Mouse (Mus musculus) cerebellum, postnatal 36 days (tissue): ENCODE results near the gene Stt3b.
A peak's percentile ranks its signal among the peaks of the same experiment; 100 is the strongest.

ENCODE experiments used
- DNase-seq, 2 experiments: peaks; one replicate each; pipeline ENCODE4 v3.0.0; 2021 to 2022; ENCODE audit warnings: mixed read lengths in 2 of 2

Stt3b gene

GRCm38 (mm10) chr9:115310346-115311222, at the start of gene Stt3b:
Stt3b (minus strand) TSS chr9:115310421.
- DNase-seq: peak; percentile 99 to 100

DNA sequence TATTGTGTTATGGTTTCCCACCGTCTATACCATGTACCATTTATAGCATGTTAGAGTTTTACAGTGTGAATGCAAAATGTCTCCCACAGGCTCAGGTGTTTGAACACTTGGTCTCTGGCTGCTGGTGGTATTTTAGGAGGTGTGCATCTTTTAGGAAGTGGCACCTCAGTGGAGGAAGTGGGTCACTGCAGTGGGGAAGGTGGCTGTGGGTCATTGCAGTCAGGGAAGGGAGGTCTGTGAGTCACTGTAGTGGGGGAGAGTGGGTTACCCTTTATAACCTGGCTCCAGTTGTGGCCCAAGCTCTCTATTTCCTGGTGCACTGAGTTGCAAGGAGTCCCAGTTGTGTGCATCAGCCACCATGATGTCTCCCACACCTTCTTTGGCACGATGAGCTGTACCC, 48.2 kb upstream of the Stt3b start:
- no peak for DNase-seq

DNA sequence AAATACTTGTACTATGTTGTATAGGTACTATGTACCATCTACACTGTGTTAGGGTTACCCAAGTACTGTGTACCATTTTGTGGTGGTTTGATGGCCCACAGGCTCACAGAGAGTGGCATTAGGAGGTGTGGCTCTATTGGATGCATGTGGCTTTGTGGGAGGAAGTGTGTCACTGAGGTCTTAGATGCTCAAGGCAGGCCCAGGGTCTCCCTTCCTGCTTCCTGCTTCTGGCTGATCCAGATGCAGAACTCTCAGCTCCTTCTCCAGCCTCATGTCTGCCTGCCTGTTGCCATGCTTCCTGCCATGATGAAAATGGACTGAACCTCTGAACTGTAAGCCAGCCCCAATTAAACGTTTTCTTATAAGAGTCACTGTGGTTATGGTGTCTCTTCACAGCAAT, 47.8 kb upstream of the Stt3b start:
- no peak for DNase-seq

- no peak for DNase-seq
Observed at GRCm38 (mm10) chr9:115356731-115357458, 46.7 kb upstream of the Stt3b start.

- DNase-seq: no peak
Observed at GRCm38 (mm10) chr9:115355972-115356371, 45.8 kb upstream of the Stt3b start.

DNA sequence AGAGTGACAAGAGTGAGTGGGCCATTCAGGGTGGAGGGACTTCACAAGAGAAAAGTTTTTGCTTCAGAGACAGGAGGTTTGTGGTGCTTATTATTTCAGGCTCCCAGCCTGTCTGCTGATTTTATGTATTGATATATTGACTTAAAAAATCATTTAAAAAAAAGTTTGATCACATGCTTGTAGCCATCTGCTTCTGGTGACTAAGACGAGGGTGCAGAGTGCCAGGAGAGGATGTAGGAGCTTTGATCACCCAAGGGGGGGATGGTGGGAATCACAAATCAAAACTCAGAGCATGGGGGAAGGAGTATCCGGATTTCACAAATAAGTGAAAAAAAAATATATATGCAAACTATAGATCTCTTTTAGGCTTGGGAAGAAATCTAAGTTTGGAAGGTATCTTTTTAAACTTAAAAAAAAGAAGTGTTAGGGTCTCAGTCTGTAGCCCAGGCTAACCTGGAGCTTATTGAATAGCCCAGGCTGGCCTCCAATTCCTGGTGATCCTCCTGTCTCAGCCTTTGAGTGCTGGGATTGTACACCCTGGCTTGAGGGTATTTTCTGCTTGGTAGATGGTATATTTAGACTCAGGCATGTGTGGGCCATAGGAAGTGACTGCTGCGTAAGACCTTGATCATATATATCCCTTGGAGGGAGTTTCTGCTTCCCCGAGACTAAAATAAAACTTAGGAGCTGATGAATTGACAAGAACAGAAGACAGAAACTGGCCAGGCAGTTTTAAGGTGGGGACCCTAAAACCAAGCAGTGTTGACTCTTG, 39.7 kb upstream of the Stt3b start:
- no peak for DNase-seq

- DNase-seq: no peak
Observed at GRCm38 (mm10) chr9:115349106-115349505, 38.9 kb upstream of the Stt3b start.

DNA sequence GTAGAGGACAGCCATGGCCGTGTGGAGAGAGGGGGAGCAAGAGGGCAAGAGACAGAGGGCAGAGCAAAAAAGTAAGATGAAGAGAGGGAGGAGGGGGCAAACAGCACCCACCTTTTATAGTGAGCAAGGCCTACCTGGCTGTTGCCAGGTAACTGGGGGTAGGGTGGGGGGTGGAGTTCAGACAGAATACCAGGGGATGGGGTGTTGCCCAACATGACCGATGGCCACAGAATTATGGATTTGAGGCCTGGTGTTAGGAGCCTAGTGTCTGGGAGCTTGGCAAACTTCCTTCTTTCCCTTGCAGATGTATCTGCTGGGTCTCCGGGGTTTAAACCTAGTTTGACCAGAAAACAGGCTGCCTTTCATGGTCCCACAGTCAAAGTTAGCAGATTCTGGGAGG, 34.7 kb upstream of the Stt3b start:
- DNase-seq: no peak

DNA sequence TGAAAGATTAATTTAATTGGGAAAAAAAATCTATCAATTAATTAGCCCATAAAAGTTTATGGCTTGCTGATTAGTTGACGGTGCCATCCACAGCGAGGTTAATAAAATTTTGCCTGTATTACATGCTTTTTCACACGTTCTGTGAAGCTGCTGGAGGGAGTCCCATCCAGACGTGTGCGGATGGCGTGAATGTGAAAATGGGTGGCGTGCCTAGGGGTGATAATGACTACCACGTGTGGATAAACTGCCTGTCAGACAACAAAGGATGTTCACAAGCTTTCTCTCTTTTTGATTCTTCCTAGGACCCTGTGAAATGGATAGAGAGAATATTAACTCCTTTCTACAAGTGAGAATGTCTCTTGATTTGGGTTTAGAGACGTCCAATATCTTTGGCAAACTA, 31.4 kb upstream of the Stt3b start:
- no peak for DNase-seq

GRCm38 (mm10) chr9:115340212-115340815, 30.1 kb upstream of the Stt3b start:
- no peak for DNase-seq

DNA sequence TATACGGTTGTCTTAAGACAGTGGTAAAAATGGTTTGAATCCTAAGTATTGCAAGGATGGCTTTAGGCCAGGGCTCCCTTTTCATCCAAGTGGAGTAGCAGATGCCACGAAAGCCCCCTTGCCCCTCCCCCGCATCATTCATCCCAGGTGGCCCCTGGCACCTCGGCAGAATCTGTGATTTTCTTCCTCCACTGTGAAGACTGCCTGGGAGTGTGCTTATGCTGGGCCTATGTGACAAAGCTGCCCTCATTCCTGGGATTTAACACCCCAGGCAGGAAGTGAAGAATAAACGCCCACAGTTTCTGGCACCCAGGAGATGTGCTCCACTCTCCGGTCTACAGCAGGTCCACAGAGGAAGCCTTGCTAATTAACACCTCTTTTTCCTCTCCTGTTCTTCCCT, 28.6 kb upstream of the Stt3b start:
- DNase-seq: peak; percentile 22 to 25

DNA sequence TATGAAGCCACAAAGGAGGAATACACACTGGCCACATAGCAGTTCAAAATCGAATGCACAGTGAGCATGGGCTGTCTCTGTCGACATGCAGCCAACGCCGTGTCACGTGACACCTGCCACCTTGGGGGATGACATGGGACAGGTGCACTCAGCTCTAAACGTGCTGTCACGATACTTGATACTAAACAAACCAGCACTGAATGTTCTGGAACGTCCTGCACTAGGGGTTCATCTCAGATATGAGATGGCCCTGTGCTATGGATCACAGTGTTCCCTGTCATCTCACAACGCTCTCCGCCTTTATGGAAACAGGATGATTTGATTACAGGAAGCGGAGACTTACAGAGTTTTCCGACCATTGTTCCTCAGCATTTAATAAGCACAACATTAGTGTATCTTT, 22.8 kb upstream of the Stt3b start:
- DNase-seq: no peak

DNA sequence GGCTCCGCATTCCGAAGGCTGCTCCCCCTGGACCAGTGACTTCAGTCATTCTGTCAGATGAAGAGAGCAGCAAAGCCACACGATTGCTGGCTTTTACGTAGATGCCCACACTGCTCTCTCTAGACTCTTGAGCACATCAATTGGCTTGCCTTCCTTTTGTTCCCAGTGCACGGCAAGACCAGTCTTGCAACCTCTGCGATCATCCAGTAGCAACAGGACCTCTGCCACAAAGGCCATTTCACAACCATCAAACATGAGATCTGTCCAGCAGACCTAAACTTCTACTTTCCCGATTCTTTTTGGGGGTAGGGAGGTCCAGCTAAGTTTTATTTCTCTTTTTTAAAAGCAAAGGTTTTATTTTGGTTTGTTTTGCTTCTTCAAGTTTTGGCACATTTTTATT, 22.1 kb upstream of the Stt3b start:
- DNase-seq: no peak

- DNase-seq: no peak
Observed at GRCm38 (mm10) chr9:115330861-115331476, 20.7 kb upstream of the Stt3b start.

DNA sequence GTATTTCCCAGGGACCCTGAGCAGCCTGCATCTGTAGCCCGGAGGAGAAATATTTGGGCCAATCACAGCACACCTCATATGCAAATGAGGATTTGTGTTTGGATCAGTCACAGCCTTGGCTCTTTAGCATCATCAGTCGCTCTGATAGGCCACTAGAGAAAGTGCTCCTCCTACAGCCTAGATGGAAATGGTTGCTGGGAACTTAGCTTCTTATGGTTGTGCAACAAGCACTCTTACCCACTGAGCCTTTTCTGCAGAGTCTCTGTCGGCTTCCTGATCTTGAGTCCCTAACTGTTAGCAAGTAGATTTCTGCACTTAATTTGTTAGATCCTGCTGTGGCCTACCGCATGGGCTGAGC, 16.3 kb upstream of the Stt3b start:
- no peak for DNase-seq

- DNase-seq: no peak
Observed at GRCm38 (mm10) chr9:115325831-115326532, 15.8 kb upstream of the Stt3b start.

DNA sequence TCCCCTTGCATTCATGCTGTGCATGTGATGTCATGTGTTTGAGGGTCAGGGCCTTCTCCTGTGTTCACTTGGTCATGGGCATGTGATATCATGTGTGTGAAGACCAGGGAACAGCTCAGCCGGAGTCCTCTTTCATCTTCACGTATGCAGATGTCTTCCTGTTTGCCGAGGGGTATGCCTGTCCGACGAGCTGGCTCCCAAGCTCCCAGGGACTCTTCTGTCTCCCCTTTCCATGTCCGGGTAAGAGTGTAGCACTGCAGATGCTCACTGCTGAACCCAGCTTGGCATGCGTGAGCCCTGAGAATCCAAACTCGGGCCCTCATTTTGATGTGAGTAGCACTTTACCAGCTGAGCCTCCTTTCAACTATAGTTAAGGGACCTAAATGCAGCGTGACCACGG, 13.4 kb upstream of the Stt3b start:
- DNase-seq: no peak

DNA sequence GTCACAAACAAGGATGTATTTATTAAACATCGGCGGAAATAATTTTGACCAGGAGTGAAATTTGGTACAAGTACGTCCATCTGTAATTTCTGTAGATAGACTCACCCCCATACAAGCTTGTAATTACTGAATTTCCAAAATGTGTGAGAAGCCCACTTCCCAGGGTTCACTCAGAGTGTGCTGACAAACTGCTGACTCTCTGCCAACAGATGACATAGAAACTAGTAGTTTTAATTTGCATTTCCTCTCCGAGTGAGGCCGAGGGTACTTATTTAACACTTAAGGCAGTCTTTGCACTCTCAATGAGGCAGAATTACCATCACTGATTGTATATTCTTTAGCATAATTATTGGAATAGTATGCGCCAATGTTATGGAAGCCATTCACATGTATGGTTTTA, 12.2 kb upstream of the Stt3b start:
- no peak for DNase-seq

GRCm38 (mm10) chr9:115321052-115321451, 10.8 kb upstream of the Stt3b start:
- no peak for DNase-seq

GRCm38 (mm10) chr9:115320156-115320555, 9.9 kb upstream of the Stt3b start:
- no peak for DNase-seq

DNA sequence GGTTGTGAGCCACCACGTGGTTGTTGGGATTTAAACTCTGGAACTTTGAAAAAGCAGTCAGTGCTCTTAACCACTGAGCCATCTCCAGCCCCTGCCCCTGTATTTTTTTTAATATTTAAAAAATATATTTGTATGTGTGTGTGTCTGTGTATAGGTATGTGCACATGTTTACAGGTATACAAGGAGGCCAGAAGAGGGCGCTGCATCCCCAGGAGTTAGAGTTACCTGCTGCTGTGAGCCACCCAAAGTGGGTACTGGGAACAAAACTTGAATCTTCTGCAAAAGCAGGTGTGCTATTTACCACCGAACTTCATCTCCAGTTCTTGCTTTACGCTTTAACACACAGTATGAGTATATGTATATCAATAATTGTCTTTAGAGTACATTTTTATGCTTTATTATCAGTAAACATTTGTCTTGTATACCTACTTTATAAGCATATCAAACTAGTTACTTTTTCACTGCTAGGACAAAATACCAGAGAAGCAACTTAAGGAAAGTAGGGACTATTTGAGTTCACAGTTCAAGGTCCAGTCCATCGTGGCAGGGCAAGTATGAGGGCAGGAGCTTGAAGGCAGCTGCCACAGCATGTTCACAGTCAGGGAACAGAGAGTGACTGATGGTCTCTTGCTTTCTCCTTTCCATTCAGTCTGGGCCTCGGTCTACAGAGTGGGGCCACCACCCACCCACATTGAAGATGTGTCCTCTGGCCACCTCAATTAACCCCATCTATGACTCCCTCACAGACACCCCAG, 8.6 kb upstream of the Stt3b start:
- DNase-seq: no peak
